Mouse (Mus musculus) skeletal muscle tissue, adult 2 months (tissue): ENCODE data around the gene Lmo4.

Source experiments
- DNase-seq: peaks from one replicate; pipeline ENCODE4 v3.0.0-alpha.2; 2012; ENCODE audit warnings: low read depth, low spot score

Gene Lmo4

DNA sequence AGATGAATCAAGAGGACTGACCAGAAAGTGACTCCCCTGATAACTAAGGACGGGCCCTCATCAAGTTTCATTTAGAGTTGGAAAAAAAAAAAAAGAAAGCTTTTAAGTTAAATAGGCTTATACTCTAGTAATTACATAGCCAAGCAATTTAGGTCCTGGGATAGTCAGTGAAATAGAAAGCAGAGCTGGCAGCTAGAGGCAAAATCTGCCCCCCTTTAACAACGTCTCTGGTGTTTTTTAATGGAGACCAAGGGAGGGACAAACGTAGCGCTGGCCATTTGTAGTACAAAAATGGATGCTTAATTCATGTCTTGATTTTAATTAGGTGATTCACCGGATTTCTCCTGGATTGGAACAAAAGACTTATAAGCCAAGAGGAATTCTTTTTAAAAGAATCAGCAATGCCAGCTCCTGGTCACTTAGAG is 1.0 kb downstream of the Lmo4 start:
- DNase-seq = no peak

DNA sequence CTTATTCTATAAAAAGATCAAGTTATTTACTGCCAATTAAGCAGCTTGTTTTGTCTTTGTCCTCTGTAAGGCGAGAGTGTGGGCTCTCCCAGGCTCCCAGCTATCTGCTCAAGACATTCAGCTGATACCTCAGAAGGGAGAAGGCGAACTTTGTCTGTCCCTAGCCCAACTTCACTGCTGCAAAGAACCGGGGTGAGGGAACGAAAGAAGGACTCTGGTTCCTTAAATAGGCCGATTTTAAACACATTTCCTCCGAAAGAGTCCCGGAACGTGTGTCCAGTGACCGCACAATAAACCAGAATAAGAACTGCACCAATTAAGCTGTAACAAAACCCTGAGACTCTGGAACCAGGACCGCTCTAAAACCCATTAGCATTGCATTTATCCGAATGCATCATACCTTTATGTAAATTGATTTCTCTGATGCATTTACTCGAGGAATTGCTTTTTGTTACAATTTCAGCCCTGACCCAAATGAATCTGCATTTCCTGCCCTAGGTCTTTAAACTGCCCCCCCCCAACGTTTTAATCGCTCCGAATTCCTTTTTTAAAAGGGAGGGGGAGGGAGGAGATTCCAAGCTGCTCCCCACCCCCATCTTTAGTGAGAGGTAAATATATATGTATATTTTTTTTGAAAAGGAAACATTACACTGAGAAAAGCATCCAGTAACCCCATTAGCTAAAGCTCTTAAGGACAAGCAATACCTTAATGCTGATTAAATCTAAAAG is 1.6 kb downstream of the Lmo4 start:
- DNase-seq = no peak

GRCm38 (mm10) chr3:144202574-144203258 is 2.3 kb downstream of the Lmo4 start:
- no peak for DNase-seq

- peak; percentile 59 for DNase-seq
Observed at GRCm38 (mm10) chr3:144201794-144202573, 3.0 kb downstream of the Lmo4 start.

DNA sequence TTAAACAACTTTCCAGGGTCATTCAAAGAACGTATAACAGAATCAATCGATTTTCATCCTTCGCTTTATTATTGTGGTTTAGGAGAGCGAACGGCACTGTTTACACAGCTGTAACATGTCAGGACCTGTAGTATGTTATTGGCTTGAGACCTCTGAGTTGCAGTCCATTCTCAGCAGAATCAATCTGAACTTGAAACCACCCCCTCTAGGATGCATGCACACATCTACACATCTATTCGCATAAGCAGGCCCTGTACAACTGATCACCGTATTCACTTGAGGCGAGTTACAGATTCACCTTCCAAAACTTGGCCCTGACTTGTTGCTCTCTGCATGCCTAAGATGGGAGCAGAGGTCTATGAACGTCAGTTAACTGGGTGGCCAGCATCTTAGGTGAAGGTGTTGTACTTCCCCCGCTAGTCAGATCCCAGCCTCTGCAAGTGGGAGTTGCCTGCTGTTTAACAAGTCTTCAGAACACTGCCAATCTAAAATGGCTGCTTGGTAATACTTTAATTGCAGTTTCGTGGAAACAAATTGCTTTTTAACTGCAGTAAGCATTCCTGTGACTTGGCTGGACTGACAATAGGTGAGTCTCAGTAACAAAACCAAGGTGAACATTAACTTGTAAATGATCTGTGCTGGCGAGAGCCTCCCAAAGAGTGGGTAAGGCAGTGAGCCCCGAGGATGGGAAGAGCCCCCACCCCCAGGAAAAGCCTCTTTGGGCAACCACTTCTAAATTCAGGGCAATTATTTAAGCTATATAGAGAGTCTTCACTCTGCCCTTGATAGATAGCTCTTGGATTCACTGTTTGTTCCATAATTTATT is 19.5 kb downstream of the Lmo4 start:
- DNase-seq = no peak

- no peak for DNase-seq
Observed at GRCm38 (mm10) chr3:144184918-144185317, 20.1 kb downstream of the Lmo4 start.

DNA sequence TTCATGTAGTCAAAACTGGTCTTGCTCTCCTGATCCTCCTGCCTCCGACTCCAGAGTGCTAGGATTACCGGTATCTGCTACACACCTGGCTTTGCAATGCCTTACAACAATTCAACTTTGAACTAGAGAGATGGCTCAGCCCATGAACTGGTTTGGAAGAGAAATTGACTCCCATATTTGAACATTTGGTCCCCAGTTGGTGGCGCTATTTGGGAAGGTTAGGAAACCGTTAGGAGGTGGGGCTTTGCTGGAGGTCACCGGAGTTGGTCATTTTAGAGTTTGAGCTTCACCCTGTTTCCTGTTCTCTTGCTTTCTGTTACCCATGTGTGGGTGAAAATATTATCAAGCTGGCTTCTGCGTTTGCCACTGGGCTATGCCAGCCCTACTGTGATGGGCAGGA is 22.8 kb downstream of the Lmo4 start:
- DNase-seq = no peak

DNA sequence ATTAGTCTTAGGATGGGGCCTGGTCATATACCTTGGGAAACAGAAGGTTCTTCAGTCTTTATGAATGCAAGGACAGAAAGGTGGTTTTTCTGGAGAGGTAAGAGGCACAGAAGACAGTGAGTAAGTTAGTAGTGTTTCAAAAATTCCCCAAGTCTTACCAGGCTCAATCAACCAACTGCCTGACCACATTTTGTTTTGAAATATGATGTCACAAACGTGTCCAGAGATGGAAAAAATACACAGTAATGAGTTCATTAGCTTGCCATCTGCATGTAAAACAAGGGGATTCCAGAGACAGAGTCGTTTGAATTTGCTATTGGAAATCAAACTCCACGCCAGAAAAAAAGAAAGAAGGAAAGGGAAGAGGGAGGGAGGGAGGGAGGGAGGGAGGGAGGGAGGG is 26.1 kb downstream of the Lmo4 start:
- no peak for DNase-seq

DNA sequence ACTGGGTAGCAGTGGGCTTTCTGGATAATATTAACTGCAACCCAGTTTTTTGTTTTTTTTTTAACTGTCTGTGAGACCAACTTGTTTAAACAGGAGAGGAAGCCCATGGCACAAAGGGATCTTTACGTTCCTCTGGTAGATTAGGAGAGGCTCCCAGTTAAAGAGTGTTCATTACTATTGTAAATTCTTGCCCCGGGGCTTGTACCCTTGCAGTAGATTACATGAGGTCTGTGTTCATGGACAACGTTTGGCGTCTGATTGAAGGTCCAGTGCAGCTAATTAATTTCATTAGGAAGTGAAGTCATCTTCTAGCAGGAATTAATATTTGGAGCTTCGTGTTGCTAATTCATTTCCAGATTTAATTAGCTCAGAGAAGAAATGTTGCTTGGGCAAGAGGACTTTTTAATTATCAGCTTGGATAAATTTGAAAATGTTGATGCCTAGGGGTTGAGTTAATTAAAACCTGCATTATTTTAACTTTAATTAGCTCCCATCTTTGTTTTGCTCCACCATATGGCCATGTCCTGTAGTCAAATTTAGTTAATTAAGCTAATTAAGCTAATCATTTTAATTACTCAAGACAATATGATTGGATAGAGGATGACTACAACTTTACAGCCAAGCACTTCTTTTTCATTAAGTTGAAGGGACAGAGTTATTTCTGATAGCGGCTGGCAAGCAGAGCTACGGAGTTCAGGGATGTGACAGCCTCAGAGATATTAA is 31.0 kb downstream of the Lmo4 start:
- DNase-seq = no peak

DNA sequence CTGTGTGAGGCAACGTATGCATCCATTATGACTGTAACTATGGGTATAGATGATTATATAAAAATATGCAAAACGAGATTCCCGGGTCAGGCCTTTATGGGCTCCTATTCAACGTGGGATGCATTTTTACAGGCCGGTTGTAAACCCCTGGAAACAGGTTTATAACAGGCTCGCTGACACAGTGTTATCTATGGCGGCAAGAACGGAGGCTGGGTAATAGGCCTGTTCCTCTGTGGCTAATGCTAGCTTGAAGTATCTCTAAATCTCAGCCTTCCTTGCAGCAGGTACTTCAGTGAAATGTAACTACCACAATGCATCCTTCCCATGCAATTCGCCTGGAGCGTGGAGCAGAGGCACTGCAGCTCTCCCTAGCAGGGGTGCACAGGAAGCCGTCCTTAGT is 31.9 kb downstream of the Lmo4 start:
- no peak for DNase-seq

GRCm38 (mm10) chr3:144171749-144172148 is 33.3 kb downstream of the Lmo4 start:
- no peak for DNase-seq

DNA sequence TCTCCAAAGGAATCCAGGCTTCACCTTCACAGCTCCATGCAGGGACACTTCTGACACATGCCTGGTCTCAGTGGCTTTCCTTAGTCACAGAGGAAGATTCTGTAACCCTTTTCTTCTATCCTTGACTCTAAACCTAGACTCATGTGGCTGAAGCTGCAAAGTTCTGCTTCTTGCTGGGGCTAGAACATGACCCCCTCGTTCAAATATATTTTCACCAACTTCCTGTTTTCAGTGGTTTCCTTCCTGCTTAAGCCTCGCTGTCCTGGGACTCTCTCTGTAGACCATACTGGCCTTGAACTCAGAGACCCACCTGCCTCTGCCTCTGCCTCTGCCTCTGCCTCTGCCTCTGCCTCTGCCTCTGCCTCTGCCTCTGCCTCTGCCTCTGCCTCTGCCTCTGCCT is 34.5 kb downstream of the Lmo4 start:
- no peak for DNase-seq

DNA sequence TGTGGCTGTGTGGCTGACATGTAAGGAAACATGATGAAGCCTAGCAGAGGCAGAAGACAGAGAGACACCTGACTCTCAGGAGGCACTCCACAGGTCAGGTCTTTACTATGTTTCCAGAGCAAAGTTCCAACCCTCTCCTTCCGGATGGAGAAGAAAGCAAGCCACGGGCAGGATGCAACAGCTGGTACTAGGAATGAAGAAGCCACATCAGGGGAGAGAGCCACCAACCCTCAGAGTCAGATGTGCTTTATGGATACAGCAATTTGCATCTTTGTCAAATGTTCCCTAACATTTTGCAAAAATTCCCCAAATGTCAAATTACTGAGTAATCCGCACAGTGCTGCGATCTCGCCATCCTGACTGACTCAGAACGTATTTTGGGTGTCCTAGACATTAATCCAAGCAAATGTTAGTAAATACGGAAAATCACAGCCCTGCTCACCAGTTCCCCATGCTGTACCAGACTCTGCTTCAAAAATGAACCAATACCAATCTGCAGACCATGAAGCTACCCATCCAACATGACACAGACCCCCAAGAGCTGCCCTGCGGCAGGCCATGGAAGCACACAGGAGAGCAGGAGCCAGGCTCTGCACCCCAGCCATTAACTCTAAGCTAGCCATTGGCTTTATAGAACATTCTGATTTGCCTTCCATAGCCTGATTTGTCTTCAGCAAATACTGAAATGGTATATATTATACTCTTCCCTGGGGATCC is 38.4 kb downstream of the Lmo4 start:
- DNase-seq = no peak

GRCm38 (mm10) chr3:144165439-144165838 is 39.6 kb downstream of the Lmo4 start:
- no peak for DNase-seq

DNA sequence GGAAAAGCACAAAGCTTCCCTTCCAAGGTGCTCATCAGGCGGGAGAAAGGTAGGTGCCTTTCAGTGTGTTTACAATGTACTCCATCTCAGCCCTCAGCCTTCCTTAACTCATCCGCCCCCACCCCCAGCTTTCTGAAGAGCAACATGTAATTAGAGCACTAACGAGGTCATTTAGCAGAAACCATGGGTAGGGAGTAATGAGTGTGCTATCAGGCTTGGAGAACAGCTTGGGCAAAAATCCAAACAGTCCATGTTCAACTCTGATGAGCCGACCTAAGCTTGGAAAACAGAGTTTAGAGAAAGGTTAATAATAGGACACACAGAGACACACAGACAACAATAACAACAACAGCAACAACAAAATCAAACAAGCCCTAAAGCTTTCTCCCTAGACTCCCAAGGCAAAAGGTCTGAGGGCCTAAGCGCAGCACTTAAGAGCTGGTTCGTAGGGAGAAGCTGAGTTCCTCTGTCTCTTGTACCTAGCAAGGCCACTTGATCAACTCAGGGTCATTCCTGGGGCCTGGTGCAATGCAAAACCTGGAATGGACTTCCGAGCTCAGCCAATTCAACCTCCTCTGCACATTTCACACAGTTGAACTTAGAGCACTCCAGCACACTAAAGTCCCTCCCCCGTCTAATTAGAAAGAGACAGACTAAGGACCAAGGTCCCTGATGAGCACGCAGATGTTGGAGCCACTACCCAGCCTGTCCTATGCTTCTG is 40.2 kb downstream of the Lmo4 start:
- no peak for DNase-seq

DNA sequence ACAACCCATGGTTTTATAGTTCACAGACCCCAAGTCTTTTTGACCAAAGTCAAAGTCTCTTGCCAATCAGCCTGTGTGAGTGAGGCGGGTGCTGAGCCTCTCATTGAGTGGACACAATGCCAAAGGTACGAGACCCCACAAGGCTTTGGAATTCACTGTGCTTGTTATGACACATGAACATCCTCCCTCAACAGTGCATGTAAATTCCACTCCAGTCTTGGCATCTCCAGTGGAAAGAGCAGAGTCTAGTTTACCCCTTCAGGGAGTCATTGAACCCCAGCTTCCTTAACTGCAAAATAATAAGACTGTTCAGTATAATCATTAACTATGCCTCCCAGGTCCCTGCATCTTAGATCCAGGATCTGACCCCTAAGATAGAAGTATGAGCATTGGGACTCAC is 41.3 kb downstream of the Lmo4 start:
- no peak for DNase-seq

DNA sequence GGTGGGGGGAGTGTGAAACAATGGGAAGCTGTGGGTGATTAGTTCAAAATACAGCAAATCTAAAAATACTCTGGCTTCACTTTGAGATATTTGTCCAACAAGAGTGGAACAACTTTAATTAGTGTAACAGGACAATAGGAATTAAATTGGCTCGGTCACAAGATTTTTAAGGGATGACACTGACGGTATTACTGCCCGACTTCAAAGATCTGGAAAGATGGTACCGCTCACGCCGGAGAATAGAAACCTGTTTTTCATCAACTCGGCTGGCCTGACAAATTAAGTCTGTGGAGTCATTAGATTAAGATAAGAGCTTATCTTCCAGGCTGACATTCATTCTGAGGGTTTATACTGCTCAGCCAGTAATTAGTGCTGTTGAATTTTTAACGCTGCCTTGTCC is 42.9 kb downstream of the Lmo4 start:
- no peak for DNase-seq

- DNase-seq = peak; percentile 2
Observed at GRCm38 (mm10) chr3:144161261-144161660, 43.8 kb downstream of the Lmo4 start.

GRCm38 (mm10) chr3:144155746-144156145 is 49.3 kb downstream of the Lmo4 start:
- no peak for DNase-seq

GRCm38 (mm10) chr3:144153395-144153794 is 51.6 kb downstream of the Lmo4 start:
- no peak for DNase-seq
